Comparison of ENCODE assay signal across 13 mouse cellular contexts in genomic region chr13:20386462-20387141, GRCm38 (mm10).
DNase-seq lines count a peak whose midpoint lies in the region; ATAC-seq and TF ChIP-seq lines count a peak whose summit lies in the region.
"Had no signal": no experiment of that assay in that cellular context is flagged by ENCODE, and none has a peak within 500 bp of the region (broad histone marks: within the 10 kb centered on the region; RNA-seq: fewer than 3 reads in every experiment).

No protein-coding gene starts in this region.

- peaks cover 5% of the 10 kb centered on the region; the same call in 1 of the 2 replicates for H3K4me1 ChIP-seq in olfactory bulb, adult 2 months (ENCODE audit: control insufficient read depth, insufficient read depth, low read length)
- no peaks in the 10 kb centered on the region for H3K4me1 ChIP-seq in forebrain, postnatal 0 days (ENCODE audit: insufficient read depth)
- H3K4me1 ChIP-seq: intestine, embryonic 15.5 days; limb, embryonic 13.5 days had no signal

- peak; percentile 14 for DNase-seq in gastrocnemius, postnatal 10 days
- DNase-seq in gastrocnemius, postnatal 14 days: no peak
- DNase-seq in ovary, adult 18-20 months (ENCODE audit: low spot score): peak; percentile 57
- DNase-seq in ovary, postnatal 36 days (ENCODE audit: low spot score): no peak
- DNase-seq in adrenal gland, postnatal 36 days: peak; percentile 42 to 51
- no peak for DNase-seq in forebrain, postnatal 0 days
- DNase-seq in embryo, embryonic 11 days: no peak
- DNase-seq: cerebellum, adult 18-20 months; thymus, postnatal 4 days had no signal

- intact Hi-C loops in gastrocnemius, postnatal 14 days (cut with DNase I; ENCODE audit: low total_unique reads): no loop called here

- no peak for ATAC-seq in forebrain, postnatal 0 days
- ATAC-seq: intestine, embryonic 15.5 days had no signal

- H3K9me3 ChIP-seq in forebrain, postnatal 0 days (ENCODE audit: low read length): no peaks in the 10 kb centered on the region
- H3K9me3 ChIP-seq: intestine, embryonic 15.5 days; limb, embryonic 13.5 days had no signal

- WGBS in olfactory bulb, adult 2 months: 55% methylated on average over 4 of the region's 4 CpGs
- WGBS in forebrain, postnatal 0 days: 78% methylated on average over 4 of the region's 4 CpGs

- TF ChIP-seq POLR2A in olfactory bulb, adult 2 months (IDR thresholded peaks at IDR 0.05; ENCODE audit: insufficient read depth, low read depth, low read length): no peak

- H3K36me3 ChIP-seq in forebrain, postnatal 0 days (ENCODE audit: insufficient read depth): no peaks in the 10 kb centered on the region
- H3K36me3 ChIP-seq: intestine, embryonic 15.5 days; limb, embryonic 13.5 days had no signal

- H3K27me3 ChIP-seq in forebrain, postnatal 0 days (ENCODE audit: insufficient read depth, low read length): no peaks in the 10 kb centered on the region
- H3K27me3 ChIP-seq: intestine, embryonic 15.5 days; limb, embryonic 13.5 days had no signal

- no peak overlapping the region for H3K4me3 ChIP-seq in olfactory bulb, adult 2 months (ENCODE audit: insufficient read depth, low read depth, low read length)
- no peak overlapping the region for H3K4me3 ChIP-seq in forebrain, postnatal 0 days (ENCODE audit: low read depth, low read length)
- H3K4me3 ChIP-seq: intestine, embryonic 15.5 days; limb, embryonic 13.5 days had no signal

- TF ChIP-seq CTCF in olfactory bulb, adult 2 months (IDR thresholded peaks at IDR 0.05; ENCODE audit: insufficient read depth, low read depth, low read length): no peak
- TF ChIP-seq CTCF in forebrain, postnatal 0 days (IDR thresholded peaks at IDR 0.05; ENCODE audit: low read depth): no peak

- H3K9ac ChIP-seq in forebrain, postnatal 0 days: no peak overlapping the region
- H3K9ac ChIP-seq: intestine, embryonic 15.5 days; limb, embryonic 13.5 days had no signal

- no peak overlapping the region for H3K4me2 ChIP-seq in forebrain, postnatal 0 days (ENCODE audit: low read depth)
- H3K4me2 ChIP-seq: intestine, embryonic 15.5 days; limb, embryonic 13.5 days had no signal

- peak overlapping the region; percentile 40 for H3K27ac ChIP-seq in olfactory bulb, adult 2 months (ENCODE audit: insufficient read depth, low read depth, low read length)
- H3K27ac ChIP-seq in forebrain, postnatal 0 days (ENCODE audit: low read depth, low read length): no peak overlapping the region
- H3K27ac ChIP-seq: intestine, embryonic 15.5 days; limb, embryonic 13.5 days; macrophage had no signal

Comparison
In these comparisons a context has a peak if more than half of its experiments do, and no peak if none do; other contexts are left out.
1. DNase-seq: peak in gastrocnemius, postnatal 10 days (single experiment), ovary, adult 18-20 months (single experiment) and adrenal gland, postnatal 36 days (2 of 2); none in gastrocnemius, postnatal 14 days (single experiment), ovary, postnatal 36 days (single experiment), forebrain, postnatal 0 days (single experiment) and embryo, embryonic 11 days (single experiment).